Mouse (Mus musculus) cortical plate, adult 2 months (tissue): Measurements from ENCODE around the gene Bach2.

Experiments
- CTCF ChIP-seq: fragments of 200-500 bp; IDR thresholded peaks from 2 replicates; pipeline ENCODE4 v1.5.1; 2011; ENCODE audit warnings: mild to moderate bottlenecking, control low read depth, low read length; ENCODE audit not compliant: insufficient read depth; ENCODE audit errors: extremely low read depth
- POLR2A ChIP-seq: fragments of 200-500 bp; IDR thresholded peaks from 2 replicates; pipeline ENCODE4 v1.6.1; 2011; ENCODE audit warnings: mild to moderate bottlenecking, low read length, control low read depth; ENCODE audit not compliant: insufficient read depth; ENCODE audit errors: extremely low read depth

GRCm38 (mm10) chr4:32314919-32315318, 76.3 kb downstream of the Bach2 start:
- no peak for TF ChIP-seq CTCF
- no peak for TF ChIP-seq POLR2A
